Mouse (Mus musculus): ENCODE data around the gene Syt6. TPM values are rescaled to one million over a fixed set of nuclear protein-coding genes. Genes with fewer than 3 reads are reported as not detected.
"Not testable (repeated sequence)": the region's sequence is repeated elsewhere in the genome, so short reads cannot be mapped to it uniquely, and the experiment has no call there.

The Syt6 gene
- total RNA-seq, 2 experiments from 2014 or later = 19.0 to 24.1 TPM

- no peak for DNase-seq (ENCODE audit: low spot score in 2 of 2)
- intact Hi-C loops (cut with DNase I) = no loop called here
Measured at GRCm38 (mm10) chr3:103640226-103640803, 65.3 kb downstream of the Syt6 start.

DNA sequence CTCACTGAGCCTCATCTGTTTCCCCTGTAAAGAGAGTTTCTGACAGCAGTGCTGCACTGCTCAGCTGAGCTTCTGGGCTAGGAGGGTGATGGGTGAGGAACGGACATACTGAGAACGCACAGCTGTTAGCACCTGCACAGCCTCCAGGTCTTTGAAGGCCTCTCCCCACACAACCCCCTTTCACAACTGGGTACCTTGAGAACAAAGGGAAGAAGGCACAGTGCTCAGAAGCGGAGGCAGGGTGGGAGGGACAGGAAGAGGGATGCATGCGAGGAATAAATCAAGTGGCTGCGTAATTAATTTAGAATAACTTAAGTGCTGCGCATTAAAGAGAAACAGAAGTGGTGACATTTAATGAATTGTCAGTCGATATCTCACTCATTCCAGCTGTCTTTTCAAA, 66.3 kb downstream of the Syt6 start:
- intact Hi-C loops (cut with DNase I) = no loop called here
- DNase-seq (ENCODE audit: low spot score in 2 of 2) = no peak

- DNase-seq (ENCODE audit: low spot score in 2 of 2); intact Hi-C loops (cut with DNase I): not testable (repeated sequence)
Measured at GRCm38 (mm10) chr3:103645968-103646367, 70.9 kb downstream of the Syt6 start, which contains the start of gene Atg4a-ps. Gene Atg4a-ps, minus strand, starts transcription at chr3:103646068.

DNA sequence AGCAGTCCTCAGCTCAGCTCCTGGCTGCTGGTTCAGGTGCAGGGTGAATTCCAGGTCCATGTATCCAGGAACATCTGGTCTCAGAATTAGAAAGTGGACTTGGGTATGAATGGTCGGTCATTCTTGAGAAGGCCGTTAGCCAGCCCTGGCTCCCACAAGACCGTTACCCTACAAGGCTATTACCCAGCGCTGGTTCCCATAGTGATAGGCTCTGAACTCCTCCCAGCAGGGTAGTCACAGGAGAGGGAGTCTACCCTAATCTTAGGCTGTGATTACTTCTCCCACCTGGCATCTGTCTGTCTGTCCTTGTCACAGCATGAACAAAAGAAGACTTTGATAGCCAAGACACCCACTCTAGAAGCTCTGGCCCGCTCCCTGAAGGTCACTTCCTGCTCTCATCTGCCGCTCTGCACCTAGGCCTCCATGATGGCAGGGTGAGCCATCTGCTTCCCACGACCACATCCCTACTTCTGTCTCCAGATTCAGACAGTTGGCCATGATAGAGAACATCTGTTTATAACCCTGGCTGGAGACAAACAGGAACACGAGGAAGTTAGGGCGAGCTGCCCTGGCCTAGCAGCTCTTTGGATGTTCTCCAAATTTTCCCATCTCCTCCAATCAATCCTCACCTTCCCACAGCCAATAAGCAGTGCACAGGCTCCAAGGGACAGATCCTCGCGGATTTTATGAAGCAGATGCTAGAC, 72.3 kb downstream of the Syt6 start:
- DNase-seq (ENCODE audit: low spot score in 2 of 2) = no peak
- intact Hi-C loops (cut with DNase I) = no loop called here

DNA sequence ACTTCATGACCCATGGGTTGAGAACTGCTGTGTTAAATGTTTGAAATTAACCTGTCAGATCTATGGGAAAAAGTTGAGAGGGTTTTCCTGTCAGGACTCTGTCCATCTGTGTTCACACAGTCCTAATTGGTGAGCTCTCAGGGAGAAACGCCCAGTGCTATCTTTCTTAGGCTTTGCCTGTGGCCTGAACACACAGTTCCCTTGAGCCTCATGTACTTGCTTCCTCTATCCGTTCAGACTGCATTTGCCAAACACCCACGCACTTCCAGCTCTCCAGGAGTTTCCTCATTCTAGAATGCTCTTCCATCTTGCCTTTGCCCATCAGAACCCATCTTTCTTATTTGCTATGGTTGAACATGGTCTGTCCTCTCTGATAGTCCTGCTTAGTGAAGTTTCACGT, 73.5 kb downstream of the Syt6 start:
- DNase-seq (ENCODE audit: low spot score in 2 of 2) = no peak
- intact Hi-C loops (cut with DNase I) = no loop called here

DNA sequence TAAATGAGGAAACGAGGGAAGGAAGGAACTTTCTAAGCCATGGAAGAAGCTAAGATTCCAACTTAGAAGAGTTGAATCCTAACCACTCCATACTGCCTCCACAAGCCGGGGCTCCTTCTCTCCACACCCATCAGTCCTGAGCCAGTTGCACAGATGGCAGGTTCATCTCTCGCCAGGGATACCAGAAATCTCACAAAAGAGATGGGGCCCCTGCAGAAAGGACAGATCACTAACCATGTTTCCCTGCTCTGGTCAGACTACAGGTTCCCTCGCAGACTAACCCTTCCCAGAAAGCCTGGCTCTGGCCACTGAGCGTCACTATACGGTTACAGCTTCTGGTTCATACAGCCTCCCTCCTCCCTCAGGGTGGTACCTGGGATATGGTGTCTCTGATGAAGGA, 74.7 kb downstream of the Syt6 start:
- intact Hi-C loops (cut with DNase I) = no loop called here
- DNase-seq (ENCODE audit: low spot score in 2 of 2) = no peak

DNA sequence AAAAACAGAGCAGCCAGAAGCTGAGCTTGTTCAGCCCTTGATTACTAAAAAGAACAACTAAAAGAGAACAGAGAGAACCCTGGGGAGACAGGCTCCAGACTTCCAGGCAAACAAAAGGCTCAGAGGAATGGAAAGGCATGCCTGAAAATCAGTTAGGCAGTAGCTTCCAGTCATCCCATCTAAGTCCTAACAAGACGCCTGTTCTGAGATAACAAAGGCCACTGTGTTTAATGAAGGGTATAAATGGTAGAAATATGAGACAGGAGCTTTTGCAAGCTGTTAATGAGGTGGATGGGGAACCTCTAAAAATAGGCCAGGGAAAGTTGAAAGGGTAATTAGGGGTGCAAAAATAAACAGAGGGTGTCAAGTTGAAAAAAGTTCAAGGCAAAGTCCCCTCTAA, 75.4 kb downstream of the Syt6 start:
- no peak for DNase-seq (ENCODE audit: low spot score in 2 of 2)
- intact Hi-C loops (cut with DNase I) = no loop called here

GRCm38 (mm10) chr3:103660012-103660411, 85.0 kb downstream of the Syt6 start:
- intact Hi-C loops (cut with DNase I) = no loop called here
- DNase-seq (ENCODE audit: low spot score in 2 of 2) = no peak

DNA sequence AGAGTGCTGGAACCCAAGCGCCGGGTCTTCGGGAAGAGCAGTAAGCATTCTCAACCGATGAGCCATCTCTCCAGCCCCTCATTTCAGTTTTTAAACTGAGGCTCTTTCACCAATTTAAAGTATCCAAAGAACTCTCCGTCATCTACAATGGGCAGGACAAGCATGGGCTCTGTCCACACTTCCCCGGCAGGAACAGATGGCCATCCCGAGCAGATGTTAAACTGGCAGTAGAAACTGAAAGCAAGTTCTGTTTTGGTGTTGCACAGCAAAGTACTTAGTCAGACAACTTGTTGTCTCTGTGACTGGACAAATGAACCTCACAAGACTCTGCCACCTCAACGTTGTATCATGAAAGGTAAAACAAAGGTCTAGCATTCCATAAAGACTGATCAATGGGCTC, 86.7 kb downstream of the Syt6 start:
- peak; percentile 19 to 20 for DNase-seq (ENCODE audit: low spot score in 2 of 2)
- intact Hi-C loops (cut with DNase I) = no loop called here

- DNase-seq (ENCODE audit: low spot score in 2 of 2) = no peak
- intact Hi-C loops (cut with DNase I) = no loop called here
Measured at GRCm38 (mm10) chr3:103663385-103663784, 88.4 kb downstream of the Syt6 start.

- intact Hi-C loops (cut with DNase I) = no loop called here
- DNase-seq (ENCODE audit: low spot score in 2 of 2) = no peak
Measured at GRCm38 (mm10) chr3:103672113-103672512, 97.1 kb downstream of the Syt6 start.

DNA sequence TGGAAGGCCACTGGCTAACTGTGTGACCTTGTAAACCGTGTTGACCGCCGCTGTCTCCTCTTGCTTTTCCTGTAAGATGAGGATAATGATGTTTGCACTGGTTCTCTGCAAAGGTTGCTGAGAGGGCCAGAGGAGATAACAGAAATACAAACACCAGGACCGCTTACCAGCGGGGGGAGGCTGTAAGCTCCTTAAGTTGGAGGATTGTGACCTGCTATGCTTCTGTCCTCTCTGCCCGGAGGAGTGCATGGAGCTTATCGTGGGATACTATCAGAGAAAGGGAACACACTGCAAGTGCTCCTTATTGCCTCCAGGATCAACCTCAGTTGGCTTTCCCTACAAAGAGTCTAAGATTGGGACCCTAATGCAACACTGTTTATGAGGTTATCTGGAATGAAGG, 97.7 kb downstream of the Syt6 start:
- DNase-seq (ENCODE audit: low spot score in 2 of 2) = no peak
- intact Hi-C loops (cut with DNase I) = no loop called here

DNA sequence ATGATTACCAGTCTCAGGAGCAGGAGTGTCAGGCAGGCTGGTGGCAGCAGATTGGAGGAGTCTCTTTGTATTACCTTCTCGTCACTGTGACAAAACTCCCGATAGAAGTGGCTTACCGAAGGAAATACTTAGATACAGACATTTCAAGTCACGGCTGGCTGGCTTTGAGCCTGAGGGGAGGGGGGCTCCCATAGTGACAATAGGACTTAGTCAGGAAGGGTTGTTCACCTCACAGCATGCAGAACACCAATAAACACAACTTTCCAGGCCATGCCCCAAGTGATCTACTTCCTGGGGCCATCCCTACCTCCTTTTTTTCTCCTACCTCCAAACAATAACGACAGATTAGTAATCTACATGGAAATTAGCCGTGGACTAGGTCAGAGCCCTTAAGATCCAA, 103.8 kb downstream of the Syt6 start:
- intact Hi-C loops (cut with DNase I) = no loop called here
- no peak for DNase-seq (ENCODE audit: low spot score in 2 of 2)

- DNase-seq (ENCODE audit: low spot score in 2 of 2) = peak; percentile 17 to 22
- intact Hi-C loops (cut with DNase I) = loop anchor here (2.0 kb wide), 1 partner anchor 52 kb away; no protein-coding TSS in a partner anchor
Measured at GRCm38 (mm10) chr3:103682473-103682872, 107.4 kb downstream of the Syt6 start.

- intact Hi-C loops (cut with DNase I) = loop anchor here (2.0 kb wide), 1 partner anchor 51 kb away; no protein-coding TSS in a partner anchor
- DNase-seq (ENCODE audit: low spot score in 2 of 2) = peak; percentile 34 to 45
Measured at GRCm38 (mm10) chr3:103683234-103683965, 108.4 kb downstream of the Syt6 start.

- intact Hi-C loops (cut with DNase I) = loop anchor here (2.0 kb wide), 1 partner anchor 51 kb away; no protein-coding TSS in a partner anchor
- no peak for DNase-seq (ENCODE audit: low spot score in 2 of 2)
Measured at GRCm38 (mm10) chr3:103683966-103684319, 108.9 kb downstream of the Syt6 start.

GRCm38 (mm10) chr3:103689043-103689442, 114.0 kb downstream of the Syt6 start:
- intact Hi-C loops (cut with DNase I) = no loop called here
- no peak for DNase-seq (ENCODE audit: low spot score in 2 of 2)

DNA sequence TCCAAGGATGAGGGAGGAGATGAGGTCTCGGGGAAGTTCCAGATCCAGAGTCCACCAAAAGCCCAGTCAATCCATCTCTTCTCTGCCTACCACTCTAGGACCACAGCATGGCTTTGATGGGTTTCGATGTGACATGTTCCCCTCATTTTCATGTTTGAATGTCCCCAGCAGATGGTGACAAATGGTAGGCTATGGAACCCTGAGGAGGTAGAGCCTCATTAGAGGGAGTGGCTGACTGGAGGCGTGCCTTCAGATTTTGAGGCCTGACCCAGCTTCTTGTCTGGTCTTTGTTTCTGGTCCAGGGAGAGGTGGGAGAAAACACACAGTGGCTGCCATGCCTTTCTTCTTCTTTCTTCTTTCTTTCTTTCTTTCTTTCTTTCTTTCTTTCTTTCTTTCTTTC, 115.5 kb downstream of the Syt6 start:
- no peak for DNase-seq (ENCODE audit: low spot score in 2 of 2)
- intact Hi-C loops (cut with DNase I) = no loop called here
